Mouse (Mus musculus): Measurements from ENCODE around the gene Ppp1r3g.

- TF ChIP-seq TAL1 (IDR thresholded peaks at IDR 0.05; ENCODE audit: low read length) (no peak), GATA1 (IDR thresholded peaks at IDR 0.05; ENCODE audit: low read length) (no peak)
Observed at GRCm38 (mm10) chr13:35967690-35968089, 9.1 kb downstream of the Ppp1r3g start.
